Mouse (Mus musculus): ENCODE measurements around the gene Fam136a.

The Fam136a gene

GRCm38 (mm10) chr6:86397257-86397980, 32.0 kb downstream of the Fam136a start:
- DNase-seq (ENCODE audit: low spot score): no peak

GRCm38 (mm10) chr6:86398986-86399385, 33.5 kb downstream of the Fam136a start:
- DNase-seq (ENCODE audit: low spot score): no peak

GRCm38 (mm10) chr6:86399995-86400394, 34.5 kb downstream of the Fam136a start:
- no peak for DNase-seq (ENCODE audit: low spot score)

GRCm38 (mm10) chr6:86400972-86401371, 35.5 kb downstream of the Fam136a start:
- DNase-seq (ENCODE audit: low spot score): peak; percentile 76

GRCm38 (mm10) chr6:86402681-86403607, 37.5 kb downstream of the Fam136a start:
- DNase-seq (ENCODE audit: low spot score): no peak

GRCm38 (mm10) chr6:86403728-86404099, 38.3 kb downstream of the Fam136a start:
- DNase-seq (ENCODE audit: low spot score): peak; percentile 91

GRCm38 (mm10) chr6:86404100-86404861, 38.8 kb downstream of the Fam136a start, which contains the start of gene Tia1:
Gene Tia1 (plus strand): TSS chr6:86404219.
- peak; percentile 97 for DNase-seq (ENCODE audit: low spot score)

- no peak for DNase-seq (ENCODE audit: low spot score)
Measured at GRCm38 (mm10) chr6:86404996-86405395, 39.5 kb downstream of the Fam136a start.

- DNase-seq (ENCODE audit: low spot score): no peak
Measured at GRCm38 (mm10) chr6:86406306-86406705, 40.9 kb downstream of the Fam136a start.

GRCm38 (mm10) chr6:86418711-86419110, 53.3 kb downstream of the Fam136a start:
- no peak for DNase-seq (ENCODE audit: low spot score)

- no peak for DNase-seq (ENCODE audit: low spot score)
Measured at GRCm38 (mm10) chr6:86419239-86419638, 53.8 kb downstream of the Fam136a start.

Measured in testis, postnatal 10 days (tissue).